Mouse (Mus musculus) limb, embryonic 14.5 days (tissue): ENCODE measurements around the gene Acadvl. TPM values are rescaled to one million over a fixed set of nuclear protein-coding genes. Genes with fewer than 3 reads are reported as not detected.

Source experiments
- ATAC-seq: fragments of 200-750 bp; cut with Nextera tagmentation; 2 replicates; pipeline ENCODE4 v1.8.0; 2017; ENCODE audit warnings: low read depth, moderate number of reproducible peaks, moderate TSS enrichment; ENCODE audit not compliant: low FRiP score
- DNase-seq: peaks from one replicate; pipeline ENCODE4 v3.0.0-alpha.2; 2015; ENCODE audit warnings: low spot score
- H3K27ac ChIP-seq: fragments of 300-500 bp; sonication (generic); replicated peaks from 2 replicates; pipeline ENCODE4 v1.5.1; 2014; ENCODE audit warnings: low read depth, mild to moderate bottlenecking, low read length, moderate library complexity, mixed read lengths
- H3K27me3 ChIP-seq: fragments of 300-500 bp; sonication (generic); 2 replicates; pipeline ENCODE4 v1.6.1; 2014; ENCODE audit warnings: low read length, mixed read lengths; ENCODE audit not compliant: control insufficient read depth, insufficient read depth
- H3K36me3 ChIP-seq: fragments of 300-500 bp; sonication (generic); 2 replicates; pipeline ENCODE4 v1.6.1; 2014; ENCODE audit warnings: mild to moderate bottlenecking, low read length, moderate library complexity, mixed read lengths; ENCODE audit not compliant: control insufficient read depth, insufficient read depth
- H3K4me1 ChIP-seq: fragments of 300-500 bp; sonication (generic); 2 replicates; pipeline ENCODE4 v1.6.1; 2014; ENCODE audit warnings: antibody characterized with exemption, low read length, mixed read lengths; ENCODE audit not compliant: control insufficient read depth, insufficient read depth
- H3K4me2 ChIP-seq: fragments of 300-500 bp; sonication (generic); replicated peaks from 2 replicates; pipeline ENCODE4 v1.6.1; 2014; ENCODE audit warnings: low read depth, mild to moderate bottlenecking, low read length, moderate library complexity; ENCODE audit not compliant: severe bottlenecking
- H3K4me3 ChIP-seq: fragments of 300-500 bp; sonication (generic); replicated peaks from 2 replicates; pipeline ENCODE4 v1.5.1; 2014; ENCODE audit warnings: low read length
- H3K9ac ChIP-seq: fragments of 300-500 bp; sonication (generic); 2 replicates; pipeline ENCODE4 v1.6.1; 2014; ENCODE audit warnings: mild to moderate bottlenecking, low read depth, low read length, moderate library complexity; ENCODE audit not compliant: severe bottlenecking
- H3K9me3 ChIP-seq: fragments of 300-500 bp; sonication (generic); 2 replicates; pipeline ENCODE4 v1.6.1; 2016; ENCODE audit warnings: low read length; ENCODE audit not compliant: control insufficient read depth
- POLR2A ChIP-seq: fragments of 200-500 bp; IDR thresholded peaks from 2 replicates; pipeline ENCODE4 v1.8.0; 2012; ENCODE audit warnings: inconsistent platforms, mild to moderate bottlenecking, moderate library complexity, borderline replicate concordance; ENCODE audit not compliant: insufficient read depth, insufficient read length; ENCODE audit errors: extremely low read depth
- whole genome bisulfite sequencing: fragments of 180-500 bp; shearing (Covaris S2); extraction: QIAGEN DNeasy Blood & Tissue Kit; methylation state at CpG from one replicate; pipeline ENCODE4 v1.1.7; 2014; 5-methylcytosine and 5-hydroxymethylcytosine counted together
- polyA plus RNA-seq, 2 experiments: library from polyadenylated mRNA; depleted of rRNA in 1 of 2; stranded (reverse) in 1 of 2; unstranded in 1 of 2; fragments of >200 nt; fragmentation: Nextera tagmentation in 1 of 2; extraction: Ambion mirVana in 1 of 2; gene quantifications; 2 replicates each; pipeline versions ENCODE4 v1.2.1 to v1.2.3; 2012 to 2014

Gene Acadvl
- polyA plus RNA-seq, 2 experiments = 55.4 to 71.8 TPM

- 32% methylated on average over 5 of the region's 5 CpGs for WGBS
- DNase-seq (no peak), ATAC-seq (no peak)
- Histone ChIP-seq H3K9ac (peak overlapping the region; percentile 96), H3K27ac (no peak overlapping the region), H3K4me3 (peak overlapping the region; percentile 99), H3K27me3 (no peaks in the 10 kb centered on the region), H3K36me3 (peaks cover 41% of the 10 kb centered on the region), H3K9me3 (no peaks in the 10 kb centered on the region), H3K4me1 (peaks cover 19% of the 10 kb centered on the region), H3K4me2 (peak overlapping the region; percentile 88)
- no peak for TF ChIP-seq POLR2A
These were observed 32.3 kb downstream of the Acadvl start for GRCm38 (mm10) chr11:69982877-69983276.

DNA sequence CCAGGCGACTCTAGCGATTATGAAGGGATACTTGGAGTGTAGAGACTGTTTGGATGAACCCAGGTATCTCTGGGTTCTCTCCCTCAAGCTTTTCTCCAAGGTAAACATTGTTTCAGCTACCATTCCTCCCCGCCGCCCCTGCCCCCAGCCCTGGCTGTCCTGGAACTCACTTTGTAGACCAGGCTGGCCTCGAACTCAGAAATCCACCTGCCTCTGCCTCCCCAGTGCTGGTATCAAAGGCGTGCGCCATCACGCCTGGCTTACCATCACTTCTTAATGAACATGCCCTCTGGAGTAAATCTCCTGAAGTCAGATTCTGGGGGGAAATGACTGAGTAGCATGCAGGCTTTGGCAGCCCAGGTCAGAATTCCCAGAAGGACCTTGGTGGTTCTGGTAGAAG, 33.0 kb downstream of the Acadvl start, which contains the start of gene Elp5:
Elp5 (minus strand) TSS at position 293 of the 400 bp plus-strand sequence.
- 66% methylated on average over 8 of the region's 8 CpGs for WGBS
- Histone ChIP-seq H3K4me3 (peak within 1 kb of the TSS; percentile 99), H3K27me3 (no peaks in the 10 kb centered on the region), H3K36me3 (peaks cover 40% of the 10 kb centered on the region), H3K27ac (peak within 1 kb of the TSS; percentile 97), H3K9me3 (no peaks in the 10 kb centered on the region), H3K9ac (peak within 1 kb of the TSS; percentile 96), H3K4me2 (peak within 1 kb of the TSS; percentile 88), H3K4me1 (peaks cover 19% of the 10 kb centered on the region)
- ATAC-seq (no peak), DNase-seq (no peak)
- TF ChIP-seq POLR2A = no peak

GRCm38 (mm10) chr11:69981141-69981762, 34.0 kb downstream of the Acadvl start, which contains the start of gene Ctdnep1:
Gene Ctdnep1 (plus strand): TSS chr11:69981156.
- DNase-seq (no peak), ATAC-seq (no peak)

DNA sequence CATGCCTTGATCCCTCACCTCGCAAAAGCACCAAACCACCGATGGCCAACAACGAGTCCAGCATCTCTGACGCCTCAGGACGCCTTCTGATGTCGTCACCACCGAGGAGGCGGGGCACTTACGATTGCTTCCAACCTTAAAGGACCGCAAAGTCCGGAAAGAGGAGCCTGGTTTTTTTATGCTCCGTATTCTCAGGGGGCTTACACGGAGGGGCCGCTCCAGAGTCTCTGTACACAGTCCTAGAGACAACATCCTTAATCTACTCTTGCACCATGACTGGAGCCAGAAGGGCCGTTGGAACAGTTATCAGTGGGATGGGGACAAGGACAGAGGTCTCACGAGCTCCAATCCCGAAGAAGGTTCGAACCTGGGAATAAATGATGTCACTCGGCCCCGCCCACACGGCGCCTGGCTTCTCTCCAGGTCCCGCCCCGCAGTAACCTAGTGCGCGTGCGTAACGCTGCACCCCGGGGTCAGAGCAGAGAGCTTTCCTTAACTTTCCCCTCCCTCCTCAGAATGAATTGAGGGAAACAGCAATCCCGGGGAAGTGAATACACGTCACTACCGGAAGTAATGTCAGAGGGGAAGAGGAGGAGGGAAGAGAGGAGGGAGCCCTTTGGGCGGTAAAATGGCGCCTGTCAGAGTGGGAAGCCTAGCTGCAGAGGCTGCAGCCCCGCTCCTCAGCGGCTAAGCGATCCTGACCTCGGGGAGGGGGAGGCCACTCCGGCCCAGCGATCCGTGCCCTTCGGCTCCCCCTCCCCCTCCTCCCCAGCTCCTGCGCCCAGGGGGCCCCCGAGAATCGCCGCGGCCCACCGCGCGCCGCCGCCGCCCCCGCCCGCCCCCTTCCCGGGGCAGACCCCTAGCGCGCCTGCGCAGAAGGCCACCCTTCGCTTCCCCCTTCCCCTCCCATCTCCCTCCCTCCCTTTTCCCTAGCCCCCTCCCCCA, 34.7 kb downstream of the Acadvl start:
- H3K36me3 ChIP-seq = peaks cover 38% of the 10 kb centered on the region
- WGBS = under 1% methylated on average over 37 of the region's 60 CpGs
- peak overlapping the region; percentile 99 for H3K4me3 ChIP-seq
- TF ChIP-seq POLR2A = peak; percentile 90; the same call in 1 of the 2 replicates
- peak; percentile 97 for DNase-seq
- peak; percentile 96 for ATAC-seq
- H3K27me3 ChIP-seq = no peaks in the 10 kb centered on the region
- no peaks in the 10 kb centered on the region for H3K9me3 ChIP-seq
- H3K4me1 ChIP-seq = peaks cover 19% of the 10 kb centered on the region
- peak overlapping the region; percentile 88 for H3K4me2 ChIP-seq
- H3K27ac ChIP-seq = peak overlapping the region; percentile 97
- H3K9ac ChIP-seq = peak overlapping the region; percentile 96

More at GRCm38 (mm10) chr11:69981141-69981762, 34.0 kb downstream of the Acadvl start, which contains the start of gene Ctdnep1:
- Histone ChIP-seq H3K27me3 (no peaks in the 10 kb centered on the region), H3K4me1 (peaks cover 19% of the 10 kb centered on the region), H3K4me2 (peak within 1 kb of the TSS; percentile 88), H3K4me3 (peak within 1 kb of the TSS; percentile 99), H3K9ac (peak within 1 kb of the TSS; percentile 96), H3K27ac (peak within 1 kb of the TSS; percentile 97), H3K36me3 (peaks cover 34% of the 10 kb centered on the region), H3K9me3 (no peaks in the 10 kb centered on the region)
- WGBS = 0% methylated on average over 36 of the region's 43 CpGs
- no peak for TF ChIP-seq POLR2A

DNA sequence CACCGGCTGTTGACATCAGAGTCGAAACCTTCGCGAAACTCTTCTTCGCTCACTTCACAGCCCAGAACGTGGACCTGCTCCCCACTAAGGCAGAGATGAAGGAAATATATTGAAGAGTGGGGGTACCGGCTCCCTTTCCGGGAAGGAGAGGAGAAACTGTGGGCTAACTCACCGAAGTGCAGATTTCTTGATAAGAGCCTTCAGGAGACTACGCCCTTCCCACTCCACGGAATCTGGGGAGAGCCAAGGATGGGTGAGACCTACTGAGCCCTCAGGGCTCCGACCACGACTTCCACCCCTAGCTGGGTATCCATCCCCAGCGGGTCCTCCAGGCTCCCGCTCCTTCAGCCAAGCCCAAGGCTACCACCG, 35.4 kb downstream of the Acadvl start:
- WGBS = 3% methylated on average over 16 of the region's 16 CpGs
- peak overlapping the region; percentile 97 for H3K27ac ChIP-seq
- no peaks in the 10 kb centered on the region for H3K9me3 ChIP-seq
- peak overlapping the region; percentile 99 for H3K4me3 ChIP-seq
- no peak for DNase-seq
- H3K27me3 ChIP-seq = no peaks in the 10 kb centered on the region
- peak overlapping the region; percentile 96 for H3K9ac ChIP-seq
- no peak for ATAC-seq
- H3K4me2 ChIP-seq = peak overlapping the region; percentile 88
- peaks cover 37% of the 10 kb centered on the region for H3K36me3 ChIP-seq
- no peak for TF ChIP-seq POLR2A
- H3K4me1 ChIP-seq = peaks cover 19% of the 10 kb centered on the region
